Comparison of ENCODE assay signal across 8 mouse cellular contexts in genomic region chr7:16294346-16294745, GRCm38 (mm10). TPM values are rescaled to one million over a fixed set of nuclear protein-coding genes. Genes with fewer than 3 reads are reported as not detected.
DNase-seq lines count a peak whose midpoint lies in the region; ATAC-seq and TF ChIP-seq lines count a peak whose summit lies in the region.

No protein-coding gene starts in this region.

- peak; percentile 32 to 69 for DNase-seq in left cerebral cortex, postnatal 14 days (ENCODE audit: low spot score in 2 of 2)
- no peak for DNase-seq in left cerebral cortex, postnatal 36 days (ENCODE audit: low spot score in 2 of 2)
- DNase-seq in embryo, embryonic 11 days = peak; percentile 74
- DNase-seq in liver, adult 2 months (ENCODE audit: extremely low read depth, low read depth, low spot score) = no peak
- peak; percentile 43 to 50 for DNase-seq in natural killer cell, adult 2 months (ENCODE audit: low spot score in 2 of 2)
- DNase-seq in urinary bladder, postnatal 10 days (ENCODE audit: low spot score) = no peak

- H3K4me1 ChIP-seq in liver, adult 2 months (ENCODE audit: control insufficient read depth, insufficient read depth, low read length) = peaks cover 7% of the 10 kb centered on the region; the same call in 1 of the 2 replicates

- intact Hi-C loops in left cerebral cortex, postnatal 14 days (cut with DNase I) = loop anchor here (1.0 to 10.0 kb wide), 5 partner anchors 20 to 320 kb away; partner anchors contain the start of gene Arhgap35
- intact Hi-C loops in left cerebral cortex, postnatal 36 days (cut with DNase I) = loop anchor here (1.0 to 10.0 kb wide), 3 partner anchors 32 to 160 kb away; partner anchors contain the start of gene Tmem160

- TF ChIP-seq POLR2A in liver, adult 2 months (IDR thresholded peaks at IDR 0.05; ENCODE audit: extremely low read depth, insufficient read depth, low read length) = no peak

- H3K79me2 ChIP-seq in liver, adult 2 months (ENCODE audit: control insufficient read depth, insufficient read depth, low read length) = no peaks in the 10 kb centered on the region

- no peaks in the 10 kb centered on the region for H3K36me3 ChIP-seq in liver, adult 2 months (ENCODE audit: control insufficient read depth, insufficient read depth, low read length)

- no peak overlapping the region for H3K9ac ChIP-seq in liver, adult 2 months (ENCODE audit: low read depth, low read length)

- TF ChIP-seq CTCF in liver, adult 2 months (IDR thresholded peaks at IDR 0.05; ENCODE audit: low read depth, low read length) = peak; percentile 6; the same call in 1 of the 2 replicates

- 33% methylated on average over 4 of the region's 4 CpGs for WGBS in liver, adult 2 months

- H3K4me3 ChIP-seq in liver, adult 2 months (ENCODE audit: insufficient read depth, low read depth, low read length) = no peak overlapping the region

- no peak overlapping the region for H3K27ac ChIP-seq in liver, adult 2 months (replicated peaks; ENCODE audit: insufficient read depth, low read depth, low read length)

- no peaks in the 10 kb centered on the region for H3K27me3 ChIP-seq in liver, adult 2 months (ENCODE audit: control insufficient read depth, insufficient read depth, low read length)

- ATAC-seq in hematopoietic stem cell, adult 5-6 weeks (replicated peaks in 1 of 2; ENCODE audit: insufficient read depth in 1 of 2, low FRiP score in 2 of 2, low TSS enrichment in 1 of 2, low read depth in 1 of 2, poor library complexity in 2 of 2, severe bottlenecking in 2 of 2) = peak; percentile 26 to 38; a peak in 2 of 4 replicates
- ATAC-seq in monocyte, adult 5-6 weeks (replicated peaks; ENCODE audit: insufficient number of reproducible peaks, low FRiP score, low TSS enrichment, poor library complexity, severe bottlenecking) = no peak

RNA-seq across cellular contexts. Expression of gene Ccdc9, which starts 7.8 kb away (rescaled TPM):
- 10 to 100 TPM; 85.2 to 87.3 TPM for total RNA-seq in left cerebral cortex, postnatal 14 days (2021)
- 10 to 100 TPM; 75.4 to 87.2 TPM for total RNA-seq in left cerebral cortex, postnatal 36 days (2021)
- total RNA-seq in hematopoietic stem cell, adult 5-6 weeks (2017) = 80.8 and 153 TPM in 2 replicates
- total RNA-seq in liver, adult 2 months (2014; rRNA removed) = 14.4 and 20.7 TPM in 2 replicates
- 10.7 and 16.2 TPM in 2 replicates for polyA plus RNA-seq in liver, adult 2 months (2012; rRNA removed)
- 231 to 284 TPM (median 256 TPM) in 3 replicates for total RNA-seq in monocyte, adult 5-6 weeks (2017)

RNA-seq across cellular contexts. Expression of gene Bbc3, which starts 13.8 kb away (rescaled TPM):
- 10 to 100 TPM; 22.3 to 23.0 TPM for total RNA-seq in left cerebral cortex, postnatal 14 days (2021)
- 10 to 100 TPM; 11.9 to 14.6 TPM for total RNA-seq in left cerebral cortex, postnatal 36 days (2021)
- 1.8 and 4.1 TPM in 2 replicates for total RNA-seq in hematopoietic stem cell, adult 5-6 weeks (2017)
- 6.0 and 7.2 TPM in 2 replicates for total RNA-seq in liver, adult 2 months (2014; rRNA removed)
- polyA plus RNA-seq in liver, adult 2 months (2012; rRNA removed) = 15.2 and 27.9 TPM in 2 replicates
- 26.4 to 30.9 TPM (median 30.1 TPM) in 3 replicates for total RNA-seq in monocyte, adult 5-6 weeks (2017)

RNA-seq across cellular contexts. Expression of gene Inafm1, which starts 20.9 kb away (rescaled TPM):
- total RNA-seq in left cerebral cortex, postnatal 14 days (2021) = 10 to 100 TPM; 30.3 to 30.8 TPM
- total RNA-seq in left cerebral cortex, postnatal 36 days (2021) = 10 to 100 TPM; 32.1 to 33.5 TPM
- 14.0 and 14.3 TPM in 2 replicates for total RNA-seq in hematopoietic stem cell, adult 5-6 weeks (2017)
- total RNA-seq in liver, adult 2 months (2014; rRNA removed) = 1.9 and 2.8 TPM in 2 replicates
- polyA plus RNA-seq in liver, adult 2 months (2012; rRNA removed) = 8.0 and 8.8 TPM in 2 replicates
- total RNA-seq in monocyte, adult 5-6 weeks (2017) = 9.4 to 16.4 TPM (median 12.3 TPM) in 3 replicates

RNA-seq across cellular contexts. Expression of gene C5ar1, which starts 35.0 kb away (rescaled TPM):
- 1 to 10 TPM in 1 of 2 experiments, under 1 TPM in 1; 0.70 to 1.7 TPM for total RNA-seq in left cerebral cortex, postnatal 14 days (2021)
- 1 to 10 TPM in 1 of 2 experiments, under 1 TPM in 1; 0.54 to 2.5 TPM for total RNA-seq in left cerebral cortex, postnatal 36 days (2021)
- 4.1 and 5.1 TPM in 2 replicates for total RNA-seq in hematopoietic stem cell, adult 5-6 weeks (2017)
- total RNA-seq in liver, adult 2 months (2014; rRNA removed) = 0.46 and 0.47 TPM in 2 replicates
- 0.88 and 1.3 TPM in 2 replicates for polyA plus RNA-seq in liver, adult 2 months (2012; rRNA removed)
- 11.2 to 17.0 TPM (median 13.7 TPM) in 3 replicates for total RNA-seq in monocyte, adult 5-6 weeks (2017)

RNA-seq across cellular contexts. Expression of gene C5ar2, which starts 50.4 kb away (rescaled TPM):
- total RNA-seq in left cerebral cortex, postnatal 14 days (2021) = under 1 TPM; 0.51 to 0.59 TPM
- under 1 TPM; 0.61 to 0.74 TPM for total RNA-seq in left cerebral cortex, postnatal 36 days (2021)
- 1.2 and 1.3 TPM in 2 replicates for total RNA-seq in hematopoietic stem cell, adult 5-6 weeks (2017)
- total RNA-seq in liver, adult 2 months (2014; rRNA removed) = 0.83 and 1.1 TPM in 2 replicates
- polyA plus RNA-seq in liver, adult 2 months (2012; rRNA removed) = 0.92 and 1.4 TPM in 2 replicates
- 2.9 to 8.0 TPM (median 7.0 TPM) in 3 replicates for total RNA-seq in monocyte, adult 5-6 weeks (2017)

Comparison
In these comparisons a context has a peak if more than half of its experiments do, and no peak if none do; other contexts are left out.
1. DNase-seq: peak in left cerebral cortex, postnatal 14 days (2 of 2), embryo, embryonic 11 days (single experiment) and natural killer cell, adult 2 months (2 of 2); none in left cerebral cortex, postnatal 36 days (0 of 2), liver, adult 2 months (single experiment) and urinary bladder, postnatal 10 days (single experiment).